ENCODE assay signal across 24 mouse cellular contexts in genomic region chr11:108063096-108063495, GRCm38 (mm10).
DNase-seq lines count a peak whose midpoint lies in the region; ATAC-seq and TF ChIP-seq lines count a peak whose summit lies in the region.
"Had no signal": no experiment of that assay in that cellular context is flagged by ENCODE, and none has a peak within 500 bp of the region (broad histone marks: within the 10 kb centered on the region; RNA-seq: fewer than 3 reads in every experiment).

No protein-coding gene starts in this region.

- no peak for TF ChIP-seq EP300 in heart, adult 2 months (IDR thresholded peaks at IDR 0.05; ENCODE audit: insufficient read depth, low read depth, low read length)

- H3K9ac ChIP-seq in heart, embryonic 11.5 days (ENCODE audit: low read depth, low read length), result 0 out of 2 replicates have a peak overlapping the region, but pooled peaks have one; percentile 10
- no peak overlapping the region for H3K9ac ChIP-seq in heart, adult 2 months (ENCODE audit: low read depth, low read length)
- H3K9ac ChIP-seq: forebrain, postnatal 0 days; heart, embryonic 15.5 days; liver, embryonic 12.5 days; liver, postnatal 0 days; midbrain, embryonic 13.5 days had no signal

- no peak for TF ChIP-seq CTCF in heart, adult 2 months (IDR thresholded peaks at IDR 0.05)
- no peak for TF ChIP-seq CTCF in testis, adult 2 months (IDR thresholded peaks at IDR 0.05; ENCODE audit: control insufficient read depth, insufficient read depth, insufficient replicate concordance, low read depth, low read length)

- no peak for TF ChIP-seq POLR2A in heart, adult 2 months (IDR thresholded peaks at IDR 0.05; ENCODE audit: insufficient read depth, low read depth, low read length)
- no peak for TF ChIP-seq POLR2A in testis, adult 2 months (IDR thresholded peaks at IDR 0.05; ENCODE audit: control insufficient read depth, low read depth, low read length)

- H3K36me3 ChIP-seq in heart, embryonic 11.5 days (ENCODE audit: control insufficient read depth, insufficient read depth, low read length), result no peaks in the 10 kb centered on the region
- no peaks in the 10 kb centered on the region for H3K36me3 ChIP-seq in heart, adult 2 months (ENCODE audit: control insufficient read depth, insufficient read depth, low read length)
- H3K36me3 ChIP-seq in testis, adult 2 months (ENCODE audit: control insufficient read depth, insufficient read depth, low read length), result no peaks in the 10 kb centered on the region
- H3K36me3 ChIP-seq: heart, embryonic 15.5 days; liver, embryonic 12.5 days; midbrain, embryonic 13.5 days had no signal

- no peaks in the 10 kb centered on the region for H3K79me2 ChIP-seq in heart, adult 2 months (replicated peaks; ENCODE audit: control insufficient read depth, insufficient read depth, low read length)

- intact Hi-C loops in heart, adult 2 months (cut with DNase I), result no loop called here
- intact Hi-C loops in left cerebral cortex, postnatal 25 days (cut with DNase I), result no loop called here

- H3K27ac ChIP-seq in heart, embryonic 11.5 days (ENCODE audit: low read depth, low read length), result no peak overlapping the region
- H3K27ac ChIP-seq in heart, adult 2 months, result no peak overlapping the region
- peak overlapping the region; percentile 3; the same call in 1 of the 2 replicates for H3K27ac ChIP-seq in testis, adult 2 months (ENCODE audit: control insufficient read depth, insufficient read depth, low read depth, low read length)
- H3K27ac ChIP-seq: heart, embryonic 15.5 days; liver, embryonic 12.5 days; midbrain, embryonic 13.5 days had no signal

- H3K4me1 ChIP-seq in heart, embryonic 11.5 days (ENCODE audit: control insufficient read depth, insufficient read depth, low read length), result no peaks in the 10 kb centered on the region
- H3K4me1 ChIP-seq in heart, adult 2 months (ENCODE audit: control insufficient read depth, insufficient read depth, low read length), result peaks cover 9% of the 10 kb centered on the region
- no peaks in the 10 kb centered on the region for H3K4me1 ChIP-seq in testis, adult 2 months (ENCODE audit: control insufficient read depth, insufficient read depth, low read length)
- H3K4me1 ChIP-seq: liver, embryonic 12.5 days had no signal

- DNase-seq in heart, adult 2 months, result no peak
- peak; percentile 27 to 49 for DNase-seq in left cerebral cortex, postnatal 25 days (ENCODE audit: low spot score in 2 of 2)
- no peak for DNase-seq in left cerebral cortex, adult 11 months (ENCODE audit: low spot score)
- DNase-seq in testis, postnatal 14 days (ENCODE audit: low spot score), result no peak
- no peak for DNase-seq in ovary, postnatal 10 days (ENCODE audit: low spot score)
- DNase-seq: adrenal gland, postnatal 14 days; cerebellum, adult 18-20 months; cerebellum, postnatal 10 days; forebrain, postnatal 0 days; gastrocnemius, postnatal 36 days; kidney, adult 9 months; kidney, postnatal 10 days; left cerebral cortex, postnatal 4 days; liver, postnatal 0 days; lung, postnatal 36 days; thymus, postnatal 14 days had no signal

- no peak overlapping the region for H3K4me3 ChIP-seq in heart, embryonic 11.5 days (ENCODE audit: low read depth, low read length)
- H3K4me3 ChIP-seq in heart, adult 2 months, result no peak overlapping the region
- H3K4me3 ChIP-seq in testis, adult 2 months (ENCODE audit: control insufficient read depth, low read depth, low read length), result no peak overlapping the region
- H3K4me3 ChIP-seq: erythroblast, embryonic 14.5 days; heart, embryonic 15.5 days; liver, embryonic 12.5 days; midbrain, embryonic 13.5 days had no signal

- no peaks in the 10 kb centered on the region for H3K27me3 ChIP-seq in heart, embryonic 11.5 days (ENCODE audit: control insufficient read depth, insufficient read depth, low read length)
- H3K27me3 ChIP-seq in heart, adult 2 months (ENCODE audit: control insufficient read depth, insufficient read depth, low read length), result no peaks in the 10 kb centered on the region
- no peaks in the 10 kb centered on the region for H3K27me3 ChIP-seq in testis, adult 2 months (ENCODE audit: control insufficient read depth, insufficient read depth, low read length)
- H3K27me3 ChIP-seq: heart, embryonic 15.5 days; liver, embryonic 12.5 days; midbrain, embryonic 13.5 days had no signal

- WGBS in heart, embryonic 11.5 days (ENCODE audit: insufficient replicate concordance), result 69% methylated on average over 8 of the region's 8 CpGs
- 76% methylated on average over 8 of the region's 8 CpGs for WGBS in heart, adult 2 months

- ATAC-seq in heart, embryonic 11.5 days (replicated peaks; ENCODE audit: insufficient number of reproducible peaks, low FRiP score, low TSS enrichment), result no peak
- ATAC-seq: CD4-positive, CD25-positive, alpha-beta regulatory T cell, adult 4 months; forebrain, postnatal 0 days; hindbrain, embryonic 16.5 days; liver, embryonic 12.5 days; liver, postnatal 0 days; midbrain, embryonic 13.5 days had no signal

- H3K9me3 ChIP-seq in heart, embryonic 11.5 days (replicated peaks; ENCODE audit: control insufficient read depth, low read length), result no peaks in the 10 kb centered on the region
- H3K9me3 ChIP-seq: heart, embryonic 15.5 days; liver, embryonic 12.5 days; midbrain, embryonic 13.5 days had no signal

- H3K4me2 ChIP-seq in heart, embryonic 11.5 days, result no peak overlapping the region
- H3K4me2 ChIP-seq: heart, embryonic 15.5 days; liver, embryonic 12.5 days; midbrain, embryonic 13.5 days had no signal

Comparison
In these comparisons a context has a peak if more than half of its experiments do, and no peak if none do; other contexts are left out.
1. DNase-seq: peak in left cerebral cortex, postnatal 25 days (2 of 2); none in heart, adult 2 months (0 of 2), left cerebral cortex, adult 11 months (single experiment), testis, postnatal 14 days (single experiment) and ovary, postnatal 10 days (single experiment).